Mouse (Mus musculus) right cerebral cortex, postnatal 4 days (tissue): Measurements from ENCODE around the gene Ddx18.

Source experiments
- DNase-seq: peaks from one replicate; pipeline ENCODE4 v3.0.0-alpha.2; 2022

Ddx18 gene

DNA sequence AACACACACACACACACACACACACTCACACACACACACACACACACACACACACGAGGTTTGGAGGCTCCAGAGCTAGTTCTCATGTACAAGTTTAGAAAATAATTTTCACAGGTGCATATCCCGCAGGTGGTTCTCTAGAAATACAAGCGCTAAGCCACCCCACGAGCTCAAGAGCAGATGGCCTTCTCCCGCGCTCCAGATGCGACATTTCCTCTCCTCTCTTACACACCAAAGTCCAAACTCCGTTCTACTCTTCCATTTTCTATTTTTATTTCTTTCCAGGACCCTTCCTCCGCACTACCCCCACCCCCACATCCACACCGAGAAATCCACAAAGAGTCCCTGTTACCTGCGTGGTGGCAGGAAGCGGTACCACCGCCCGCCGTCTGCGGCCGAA, 40.7 kb downstream of the Ddx18 start:
- no peak for DNase-seq

- DNase-seq = no peak
These were observed 49.2 kb downstream of the Ddx18 start for GRCm38 (mm10) chr1:121518609-121519008.

DNA sequence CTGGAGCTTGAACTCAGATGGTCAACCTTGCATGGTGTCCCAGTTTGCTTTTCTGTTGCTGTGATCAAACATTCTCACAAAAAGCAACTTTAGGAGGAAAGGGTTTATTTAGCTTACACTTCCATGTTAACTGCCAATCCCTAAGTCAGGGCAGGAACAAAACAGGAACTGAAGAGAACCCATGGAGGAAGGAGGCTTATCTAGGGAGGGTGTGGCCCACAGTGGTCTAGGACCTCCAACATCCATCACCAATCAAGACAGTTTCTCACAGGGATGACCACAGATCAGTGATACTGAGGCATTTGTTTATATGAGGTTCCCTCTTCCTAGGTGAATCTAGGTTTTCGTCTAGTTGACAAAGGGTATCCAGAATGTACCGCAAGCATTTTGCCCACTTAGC, 55.8 kb downstream of the Ddx18 start:
- no peak for DNase-seq

- no peak for DNase-seq
These were observed 56.6 kb downstream of the Ddx18 start for GRCm38 (mm10) chr1:121511186-121511585.

GRCm38 (mm10) chr1:121510420-121511140, 57.2 kb downstream of the Ddx18 start:
- no peak for DNase-seq

- DNase-seq = no peak
These were observed 59.1 kb downstream of the Ddx18 start for GRCm38 (mm10) chr1:121508729-121509128.
